Mouse (Mus musculus): Measurements from ENCODE around the gene Bmp8b. TPM values are rescaled to one million over a fixed set of nuclear protein-coding genes. Genes with fewer than 3 reads are reported as not detected.

The Bmp8b gene
- polyA plus RNA-seq, 1 experiment from 2014 or later, result 0.68 TPM

Other genes with a start within 250 kb of the Bmp8b start
- gene Cap1, start 219.1 kb upstream of the Bmp8b start, polyA plus RNA-seq (2016; fragmentation: Nextera tagmentation; extraction: Ambion mirVana), result 35.4 and 43.1 TPM in 2 replicates
- gene Mfsd2a, start 144.0 kb upstream of the Bmp8b start, polyA plus RNA-seq (2016; fragmentation: Nextera tagmentation; extraction: Ambion mirVana), result 7.8 and 8.6 TPM in 2 replicates
- 42.8 and 46.3 TPM in 2 replicates for gene Mycl, start 109.5 kb upstream of the Bmp8b start, polyA plus RNA-seq (2016; fragmentation: Nextera tagmentation; extraction: Ambion mirVana)
- gene Trit1, start 88.6 kb upstream of the Bmp8b start, polyA plus RNA-seq (2016; fragmentation: Nextera tagmentation; extraction: Ambion mirVana), result 18.3 and 20.6 TPM in 2 replicates
- not detected in 2 replicates for gene Oxct2b, start 11.1 kb downstream of the Bmp8b start, polyA plus RNA-seq (2016; fragmentation: Nextera tagmentation; extraction: Ambion mirVana)
- 114 and 117 TPM in 2 replicates for gene Ppie, start 34.8 kb downstream of the Bmp8b start, polyA plus RNA-seq (2016; fragmentation: Nextera tagmentation; extraction: Ambion mirVana)
- 0.10 and 0.73 TPM in 2 replicates for gene Hpcal4, start 78.1 kb downstream of the Bmp8b start, polyA plus RNA-seq (2016; fragmentation: Nextera tagmentation; extraction: Ambion mirVana)
- gene Nt5c1a, start 96.3 kb downstream of the Bmp8b start, polyA plus RNA-seq (2016; fragmentation: Nextera tagmentation; extraction: Ambion mirVana), result not detected in 2 replicates
- gene Heyl, start 128.4 kb downstream of the Bmp8b start, polyA plus RNA-seq (2016; fragmentation: Nextera tagmentation; extraction: Ambion mirVana), result 2.8 and 3.2 TPM in 2 replicates
- gene Pabpc4, start 157.2 kb downstream of the Bmp8b start, polyA plus RNA-seq (2016; fragmentation: Nextera tagmentation; extraction: Ambion mirVana), result 39.9 and 41.7 TPM in 2 replicates
- not detected in 2 replicates for gene Oxct2a, start 218.5 kb downstream of the Bmp8b start, polyA plus RNA-seq (2016; fragmentation: Nextera tagmentation; extraction: Ambion mirVana)
- gene Bmp8a, start 238.1 kb downstream of the Bmp8b start, polyA plus RNA-seq (2016; fragmentation: Nextera tagmentation; extraction: Ambion mirVana), result 0.51 and 0.81 TPM in 2 replicates